Mouse (Mus musculus) ES-Bruce4 (cell line): Measurements from ENCODE around the gene Gnpda2.

Experiments
- CTCF ChIP-seq: IDR thresholded peaks from one replicate; pipeline ENCODE4 v1.8.1; 2011; ENCODE audit warnings: low read depth, low read length
- EP300 ChIP-seq: IDR thresholded peaks from 2 replicates; pipeline ENCODE4 v1.6.1; 2011; ENCODE audit warnings: low read depth, low read length; ENCODE audit not compliant: insufficient read depth
- POLR2A ChIP-seq: IDR thresholded peaks from one replicate; pipeline ENCODE4 v1.8.1; 2011; ENCODE audit warnings: low read length; ENCODE audit not compliant: insufficient read depth

DNA sequence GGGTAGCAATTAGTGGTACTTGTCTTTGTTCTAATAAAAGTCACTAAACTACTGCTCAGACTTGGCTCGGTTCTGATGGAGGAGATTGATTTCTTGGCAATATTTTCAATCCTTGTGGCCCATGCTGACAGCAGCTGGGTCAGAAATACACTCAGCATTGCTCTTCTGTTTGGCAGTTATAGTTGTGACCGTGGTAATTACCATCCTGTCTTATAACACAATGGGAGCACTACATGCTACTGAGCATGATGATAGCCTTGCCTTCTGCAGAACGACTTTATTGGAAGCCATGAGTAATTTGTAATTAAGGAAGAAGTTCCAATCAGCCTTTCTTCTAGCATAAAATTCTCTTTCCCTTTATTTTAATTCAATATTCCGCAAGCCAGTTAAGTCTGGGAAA, 42.6 kb upstream of the Gnpda2 start:
- TF ChIP-seq POLR2A (no peak), CTCF (no peak), EP300 (no peak)
